Mouse (Mus musculus) activated CD4-positive, CD25-positive, alpha-beta regulatory T cell, adult 4 months (primary cell): ENCODE data around the gene Gm36028. TPM values are rescaled to one million over a fixed set of nuclear protein-coding genes. Genes with fewer than 3 reads are reported as not detected.

Source experiments
- ATAC-seq: one replicate; pipeline ENCODE4 v1.8.0; 2017
- polyA plus RNA-seq, 2 experiments: library from polyadenylated mRNA; unstranded; fragments of 100-300 nt; shearing (Covaris generic); gene quantifications; one replicate each; pipeline ENCODE4 v1.2.1; 2017

The Gm36028 gene
- polyA plus RNA-seq, 2 experiments from 2014 or later = not detected

- ATAC-seq = no peak
These were observed 53.7 kb downstream of the Gm36028 start for GRCm38 (mm10) chr16:37807269-37807668.

DNA sequence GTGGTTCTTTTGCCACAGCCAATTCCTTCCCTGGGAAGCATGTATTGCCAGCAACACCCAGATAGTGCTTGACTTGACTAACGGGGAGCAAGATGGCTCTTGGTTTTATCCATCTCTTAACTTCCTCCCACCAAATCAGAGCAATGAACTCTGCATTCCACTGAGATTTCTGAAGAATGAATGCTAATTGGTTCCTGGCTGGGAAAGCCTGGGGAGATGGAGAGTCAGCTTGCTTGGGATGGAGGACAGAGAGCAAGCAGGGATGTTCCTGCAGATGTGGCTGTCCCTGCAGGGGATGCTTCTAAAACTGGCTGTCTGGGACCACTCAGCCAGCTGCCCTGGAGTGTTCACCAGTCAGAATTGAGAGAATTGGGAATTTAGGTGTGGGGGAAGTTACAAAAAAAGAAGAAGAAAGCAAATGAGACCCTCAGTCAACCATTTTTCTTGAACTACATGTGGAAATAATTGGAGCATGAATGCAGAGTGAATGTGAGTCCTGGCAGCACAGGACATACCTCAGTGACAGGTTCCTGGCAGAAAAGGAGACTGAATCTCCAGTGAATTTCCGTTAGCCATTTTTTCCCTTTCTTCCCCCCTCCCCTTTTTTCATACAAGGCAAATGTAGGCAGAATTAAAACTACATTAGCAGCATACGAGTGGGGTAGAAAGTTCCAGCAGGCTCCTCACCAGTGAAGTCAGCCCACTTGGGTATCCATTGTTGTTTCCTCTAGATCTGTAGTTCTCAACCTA lies 55.0 kb downstream of the Gm36028 start:
- no peak for ATAC-seq

DNA sequence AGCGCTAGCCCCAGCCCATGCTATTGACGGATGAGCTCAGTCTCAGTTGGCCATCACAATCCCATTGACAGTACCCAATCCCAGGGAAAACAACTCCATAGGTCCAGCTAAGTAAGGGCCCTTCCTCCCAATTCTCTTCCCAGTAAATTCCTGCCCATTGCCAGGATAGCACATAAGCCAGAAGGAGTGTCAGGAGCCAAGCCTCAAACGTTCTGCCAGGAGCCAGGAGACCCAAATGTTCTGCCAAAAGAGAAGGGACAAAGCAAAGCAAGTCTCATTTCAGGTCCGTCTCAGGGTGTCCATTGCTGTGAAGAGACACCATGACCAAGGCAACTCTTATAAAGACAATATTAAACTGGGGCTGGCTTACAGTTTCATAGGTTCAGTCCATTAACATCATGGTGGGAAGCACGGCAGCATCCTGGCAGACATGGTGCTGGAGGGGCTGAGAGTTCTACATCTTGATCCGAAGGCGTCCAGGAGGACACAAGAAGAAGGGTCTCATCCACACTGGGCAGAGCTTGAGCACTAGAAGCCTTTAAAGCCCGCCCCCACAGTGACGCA lies 57.5 kb downstream of the Gm36028 start:
- no peak for ATAC-seq

GRCm38 (mm10) chr16:37802686-37803295 lies 58.2 kb downstream of the Gm36028 start:
- no peak for ATAC-seq

DNA sequence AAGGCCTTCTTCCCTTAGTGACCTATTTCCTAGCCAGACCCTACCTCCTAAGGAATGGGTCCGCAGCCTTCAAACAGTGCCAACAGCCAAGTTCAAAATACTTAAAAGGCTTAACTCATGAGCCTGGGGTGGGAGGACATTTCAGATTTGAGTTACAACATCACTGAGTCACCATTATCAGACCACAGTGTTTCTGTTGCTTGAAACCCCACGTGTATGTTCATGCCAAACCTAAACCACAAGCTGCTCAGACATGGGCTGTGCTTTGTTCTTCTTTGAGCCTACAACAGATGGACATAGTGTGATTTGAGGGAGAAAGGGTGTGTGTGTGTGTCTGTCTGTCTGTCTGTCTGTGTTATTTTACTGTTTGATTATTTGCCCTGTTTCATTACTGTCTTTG lies 59.8 kb downstream of the Gm36028 start:
- ATAC-seq = no peak

Other genes starting within 250 kb of the Gm36028 start
- gene Ndufb4, start 206.7 kb downstream of the Gm36028 start, polyA plus RNA-seq = 10 to 100 TPM; 47.3 to 60.5 TPM
- under 1 TPM in 1 of 2 experiments, not detected in 1; 0.62 TPM for gene Fstl1, start 84.3 kb downstream of the Gm36028 start, polyA plus RNA-seq
- gene Lrrc58, start 7.2 kb upstream of the Gm36028 start, polyA plus RNA-seq = 10 to 100 TPM; 18.0 to 20.2 TPM
- gene Gpr156, start 55.4 kb upstream of the Gm36028 start, polyA plus RNA-seq = not detected
- 10 to 100 TPM; 45.3 to 51.2 TPM for gene Gsk3b, start 227.9 kb upstream of the Gm36028 start, polyA plus RNA-seq